Mouse (Mus musculus): ENCODE results near the gene Phtf1.

DNA sequence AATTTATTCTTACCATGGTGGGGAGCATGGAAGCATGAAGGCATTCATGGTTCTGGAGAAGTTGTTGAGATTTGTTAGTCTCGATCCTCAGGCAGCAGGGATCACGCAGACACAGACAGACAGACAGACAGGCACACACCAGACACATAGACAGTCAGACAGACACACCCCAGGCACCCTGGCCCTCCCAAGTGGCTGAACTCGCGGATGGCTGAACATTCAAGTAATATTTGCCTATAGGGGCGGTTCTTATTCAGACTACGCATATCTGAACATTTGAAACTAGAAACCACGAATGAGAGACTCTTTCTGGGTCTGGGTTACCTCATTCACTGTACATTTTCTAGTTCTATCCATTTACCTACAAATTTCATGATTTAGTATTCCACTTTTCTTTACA is 19.2 kb upstream of the Phtf1 start:
- no peak for TF ChIP-seq POLR2A (IDR thresholded peaks at IDR 0.05; ENCODE audit: control insufficient read depth, extremely low read depth, insufficient read depth, low read length, poor library complexity)
- TF ChIP-seq CTCF (IDR thresholded peaks at IDR 0.05; ENCODE audit: borderline replicate concordance, control insufficient read depth, extremely low read depth, insufficient read depth, low read length, poor library complexity): no peak

Measured in thymus, adult 2 months (tissue).